Mouse (Mus musculus): ENCODE data around the gene Cog5. TPM values are rescaled to one million over a fixed set of nuclear protein-coding genes. Genes with fewer than 3 reads are reported as not detected.
"Not testable (repeated sequence)": the region's sequence is repeated elsewhere in the genome, so short reads cannot be mapped to it uniquely, and the experiment has no call there.

The Cog5 gene
- polyA plus RNA-seq (2014; fragmentation: Nextera tagmentation; extraction: Ambion mirVana), result 34.3 and 38.0 TPM in 2 replicates

DNA sequence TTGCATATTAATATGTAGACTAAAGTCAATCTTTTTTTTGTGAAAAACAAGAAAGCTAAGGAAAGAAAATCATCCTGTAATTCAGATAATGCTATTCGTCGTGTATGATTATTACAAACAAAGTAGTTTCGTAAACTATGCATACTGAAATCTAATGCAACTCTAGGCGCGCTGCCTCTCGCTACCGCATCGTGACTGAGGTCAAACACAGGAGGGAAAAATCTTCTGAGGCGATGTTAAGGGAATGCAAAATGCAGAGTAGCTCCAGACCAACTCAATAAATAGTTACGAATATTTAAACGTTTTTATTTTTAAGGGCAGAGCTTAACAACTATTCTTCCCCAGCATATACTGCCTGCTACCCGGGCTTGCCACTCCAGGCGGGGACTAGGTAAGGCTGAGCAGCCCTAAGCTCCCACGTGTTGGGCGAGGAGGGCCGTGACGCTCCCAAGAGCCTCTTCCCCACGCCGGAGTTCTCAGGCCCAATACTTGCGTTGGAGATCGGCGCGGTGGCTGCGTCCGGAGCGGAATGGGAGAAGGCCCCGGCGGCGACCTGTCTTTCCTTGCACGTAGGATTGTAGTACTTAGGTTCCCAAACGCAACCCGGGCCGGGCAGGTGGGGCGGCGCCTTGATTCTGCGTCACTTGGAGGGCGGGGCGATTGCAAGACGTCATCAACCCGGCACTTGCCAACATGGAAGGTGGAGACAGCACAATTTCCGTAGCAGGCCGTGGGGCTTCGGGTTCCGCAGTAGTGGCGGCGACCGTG lies at the start of gene Cog5, which contains the start of gene Dus4l:
Gene Cog5 (plus strand): TSS at position 673 of the 768 bp plus-strand sequence.
Gene Dus4l (minus strand): TSS at position 630 of the 768 bp plus-strand sequence.
- no peaks in the 10 kb centered on the region for H3K27me3 ChIP-seq (ENCODE audit: control insufficient read depth, insufficient read depth, low read length)
- H3K36me3 ChIP-seq (replicated peaks; ENCODE audit: control insufficient read depth, insufficient read depth), result no peaks in the 10 kb centered on the region
- H3K4me1 ChIP-seq (replicated peaks; ENCODE audit: control insufficient read depth, insufficient read depth, low read length), result peaks cover 9% of the 10 kb centered on the region
- peak within 1 kb of the TSS; percentile 80 for H3K27ac ChIP-seq
- peak within 1 kb of the TSS; percentile 81 for H3K4me2 ChIP-seq (replicated peaks)
- ATAC-seq (ENCODE audit: low FRiP score), result peak; percentile 98
- peak; percentile 95 for DNase-seq (ENCODE audit: low spot score)
- H3K9me3 ChIP-seq (ENCODE audit: control insufficient read depth, low read length), result no peaks in the 10 kb centered on the region
- H3K9ac ChIP-seq, result peak within 1 kb of the TSS; percentile 79
- H3K4me3 ChIP-seq (replicated peaks; ENCODE audit: low read length), result peak within 1 kb of the TSS; percentile 94
- WGBS, result under 1% methylated on average over 47 of the region's 47 CpGs

DNA sequence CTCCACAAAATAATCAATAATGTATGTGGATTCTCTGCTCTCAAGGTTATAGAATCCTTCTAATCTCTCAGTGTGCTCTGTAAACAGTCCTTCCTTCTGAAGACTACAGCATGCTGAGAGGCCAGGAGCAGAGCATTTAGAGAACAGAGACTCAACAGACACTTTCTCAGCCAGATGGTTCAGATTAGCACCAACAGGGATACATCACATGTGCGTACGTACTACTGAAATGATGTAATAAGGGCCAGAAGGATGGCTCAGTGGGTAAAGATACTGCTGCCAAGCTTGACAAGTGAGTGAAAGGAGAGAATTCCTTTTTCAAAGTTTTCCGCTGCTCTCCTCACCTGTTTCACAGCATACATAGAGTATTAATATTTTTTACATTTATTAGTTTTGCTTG lies 49.8 kb upstream of the Cog5 start:
- WGBS, result 82% methylated on average over 3 of the region's 3 CpGs
- ATAC-seq (ENCODE audit: low FRiP score) (no peak), DNase-seq (ENCODE audit: low spot score) (no peak)

GRCm38 (mm10) chr12:31608138-31608537 lies 46.5 kb upstream of the Cog5 start:
- Histone ChIP-seq H3K9me3 (ENCODE audit: control insufficient read depth, low read length) (no peaks in the 10 kb centered on the region), H3K27me3 (ENCODE audit: control insufficient read depth, insufficient read depth, low read length) (no peaks in the 10 kb centered on the region), H3K27ac (no peak overlapping the region), H3K4me1 (replicated peaks; ENCODE audit: control insufficient read depth, insufficient read depth, low read length) (no peaks in the 10 kb centered on the region), H3K9ac (no peak overlapping the region), H3K4me2 (replicated peaks) (no peak overlapping the region), H3K36me3 (replicated peaks; ENCODE audit: control insufficient read depth, insufficient read depth) (no peaks in the 10 kb centered on the region), H3K4me3 (replicated peaks; ENCODE audit: low read length) (no peak overlapping the region)
- no peak for DNase-seq (ENCODE audit: low spot score)
- ATAC-seq (ENCODE audit: low FRiP score), result no peak
- WGBS, result 12% methylated on average over 3 of the region's 3 CpGs

More for the DNA sequence above, 49.8 kb upstream of the Cog5 start:
- H3K27ac ChIP-seq, result no peak overlapping the region
- no peak overlapping the region for H3K4me2 ChIP-seq (replicated peaks)
- no peaks in the 10 kb centered on the region for H3K9me3 ChIP-seq (ENCODE audit: control insufficient read depth, low read length)
- no peak overlapping the region for H3K9ac ChIP-seq
- H3K4me1 ChIP-seq (replicated peaks; ENCODE audit: control insufficient read depth, insufficient read depth, low read length), result no peaks in the 10 kb centered on the region
- no peak overlapping the region for H3K4me3 ChIP-seq (replicated peaks; ENCODE audit: low read length)
- H3K27me3 ChIP-seq (ENCODE audit: control insufficient read depth, insufficient read depth, low read length), result no peaks in the 10 kb centered on the region
- no peaks in the 10 kb centered on the region for H3K36me3 ChIP-seq (replicated peaks; ENCODE audit: control insufficient read depth, insufficient read depth)

DNA sequence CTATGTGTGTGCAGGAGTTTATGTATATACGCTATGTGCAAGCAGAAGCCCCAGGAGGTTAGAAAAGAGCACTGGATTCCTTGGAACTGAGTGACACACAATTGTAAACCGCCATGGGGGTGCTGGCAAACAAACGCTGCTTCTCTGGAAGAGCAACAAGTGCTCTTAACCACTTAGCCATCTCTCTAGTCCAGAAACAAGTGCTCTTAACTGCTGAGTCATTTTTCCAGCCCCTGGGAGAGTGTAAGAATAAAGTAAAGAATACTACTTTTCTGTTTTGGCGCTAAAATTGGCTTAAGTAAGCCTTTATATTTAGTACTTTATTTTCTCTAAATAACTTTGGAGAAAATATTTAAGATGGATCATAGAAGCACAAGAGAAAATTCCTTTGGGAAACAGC lies 41.3 kb upstream of the Cog5 start:
- DNase-seq (ENCODE audit: low spot score) (no peak), ATAC-seq (ENCODE audit: low FRiP score) (no peak)
- no peaks in the 10 kb centered on the region for H3K4me1 ChIP-seq (replicated peaks; ENCODE audit: control insufficient read depth, insufficient read depth, low read length)
- 0 out of 2 replicates have a peak, but pooled peaks cover 3% of the 10 kb centered on the region for H3K9me3 ChIP-seq (ENCODE audit: control insufficient read depth, low read length)
- no peaks in the 10 kb centered on the region for H3K27me3 ChIP-seq (ENCODE audit: control insufficient read depth, insufficient read depth, low read length)
- H3K27ac ChIP-seq, result no peak overlapping the region
- H3K4me2 ChIP-seq (replicated peaks), result no peak overlapping the region
- 55% methylated on average over 4 of the region's 4 CpGs for WGBS
- H3K36me3 ChIP-seq (replicated peaks; ENCODE audit: control insufficient read depth, insufficient read depth), result peaks cover 4% of the 10 kb centered on the region; the same call in 1 of the 2 replicates
- H3K4me3 ChIP-seq (replicated peaks; ENCODE audit: low read length), result no peak overlapping the region
- no peak overlapping the region for H3K9ac ChIP-seq

DNA sequence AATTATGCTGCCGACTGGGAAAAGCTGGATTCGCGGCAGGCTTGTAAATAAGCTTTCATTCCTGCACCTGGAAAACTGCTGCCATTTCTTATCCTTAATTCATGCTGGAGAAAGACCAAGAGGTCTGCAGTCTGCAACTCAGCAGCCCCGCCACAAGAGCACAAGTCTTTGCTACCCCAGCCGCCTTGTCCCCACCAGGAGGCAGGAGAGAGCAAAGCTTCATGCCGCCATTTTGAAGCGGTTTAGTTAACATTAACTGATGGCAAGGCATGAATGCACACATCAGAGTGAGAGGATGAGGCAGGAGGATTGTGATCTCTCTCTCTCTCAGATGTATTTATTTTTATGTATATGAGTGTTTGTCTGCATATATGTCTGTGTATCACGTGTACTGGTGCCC lies 34.6 kb upstream of the Cog5 start:
- Histone ChIP-seq H3K27ac (no peak overlapping the region), H3K4me1 (replicated peaks; ENCODE audit: control insufficient read depth, insufficient read depth, low read length) (no peaks in the 10 kb centered on the region), H3K9ac (no peak overlapping the region), H3K27me3 (ENCODE audit: control insufficient read depth, insufficient read depth, low read length) (no peaks in the 10 kb centered on the region), H3K4me2 (replicated peaks) (no peak overlapping the region), H3K9me3 (ENCODE audit: control insufficient read depth, low read length) (0 out of 2 replicates have a peak, but pooled peaks cover 3% of the 10 kb centered on the region), H3K4me3 (replicated peaks; ENCODE audit: low read length) (no peak overlapping the region), H3K36me3 (replicated peaks; ENCODE audit: control insufficient read depth, insufficient read depth) (peaks cover 8% of the 10 kb centered on the region; the same call in 1 of the 2 replicates)
- 90% methylated on average over 8 of the region's 8 CpGs for WGBS
- ATAC-seq (ENCODE audit: low FRiP score) (no peak), DNase-seq (ENCODE audit: low spot score) (no peak)

GRCm38 (mm10) chr12:31625016-31625415 lies 29.7 kb upstream of the Cog5 start:
- Histone ChIP-seq H3K4me1 (replicated peaks; ENCODE audit: control insufficient read depth, insufficient read depth, low read length) (no peaks in the 10 kb centered on the region), H3K9ac (no peak overlapping the region), H3K9me3 (ENCODE audit: control insufficient read depth, low read length) (no peaks in the 10 kb centered on the region), H3K27me3 (ENCODE audit: control insufficient read depth, insufficient read depth, low read length) (no peaks in the 10 kb centered on the region), H3K27ac (no peak overlapping the region), H3K4me3 (replicated peaks; ENCODE audit: low read length) (no peak overlapping the region), H3K4me2 (replicated peaks) (no peak overlapping the region), H3K36me3 (replicated peaks; ENCODE audit: control insufficient read depth, insufficient read depth) (peaks cover 17% of the 10 kb centered on the region)
- DNase-seq (ENCODE audit: low spot score), result no peak
- WGBS, result 96% methylated on average over 1 of the region's 1 CpGs
- no peak for ATAC-seq (ENCODE audit: low FRiP score)

- not testable (repeated sequence) for DNase-seq (ENCODE audit: low spot score); H3K27me3 ChIP-seq (ENCODE audit: control insufficient read depth, insufficient read depth, low read length); H3K9me3 ChIP-seq (ENCODE audit: control insufficient read depth, low read length); H3K27ac ChIP-seq; ATAC-seq (ENCODE audit: low FRiP score); H3K4me2 ChIP-seq (replicated peaks); H3K4me3 ChIP-seq (replicated peaks; ENCODE audit: low read length); H3K4me1 ChIP-seq (replicated peaks; ENCODE audit: control insufficient read depth, insufficient read depth, low read length); H3K9ac ChIP-seq
- 93% methylated on average over 9 of the region's 9 CpGs for WGBS
- H3K36me3 ChIP-seq (replicated peaks; ENCODE audit: control insufficient read depth, insufficient read depth), result peaks cover 19% of the 10 kb centered on the region
Observed at GRCm38 (mm10) chr12:31628396-31628795, 26.3 kb upstream of the Cog5 start.

DNA sequence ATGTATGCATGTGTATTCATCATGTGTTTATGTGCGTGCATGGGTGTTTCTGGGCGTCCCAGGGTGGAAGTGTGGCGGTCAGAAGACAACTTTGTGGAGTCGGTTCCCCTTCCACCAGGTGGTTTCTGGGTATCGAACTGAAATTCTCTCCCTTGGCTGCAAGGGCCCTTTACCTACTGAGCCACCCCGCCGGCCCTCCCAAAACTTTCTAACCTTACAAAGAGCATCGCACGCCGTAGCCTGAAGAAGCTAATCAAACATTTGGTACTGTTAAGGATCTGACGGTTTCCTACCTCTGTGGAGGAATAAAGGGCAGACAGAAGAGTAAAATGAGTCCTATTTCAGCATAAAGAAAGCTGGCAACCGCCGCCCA lies 20.7 kb upstream of the Cog5 start:
- Histone ChIP-seq H3K4me1 (replicated peaks; ENCODE audit: control insufficient read depth, insufficient read depth, low read length) (peaks cover 9% of the 10 kb centered on the region), H3K27me3 (ENCODE audit: control insufficient read depth, insufficient read depth, low read length) (no peaks in the 10 kb centered on the region), H3K36me3 (replicated peaks; ENCODE audit: control insufficient read depth, insufficient read depth) (0 out of 2 replicates have a peak, but pooled peaks cover 4% of the 10 kb centered on the region), H3K4me3 (replicated peaks; ENCODE audit: low read length) (peak overlapping the region; percentile 66), H3K27ac (no peak overlapping the region; the same call in 1 of the 2 replicates), H3K4me2 (replicated peaks) (peak overlapping the region; percentile 75), H3K9me3 (ENCODE audit: control insufficient read depth, low read length) (no peaks in the 10 kb centered on the region), H3K9ac (peak overlapping the region; percentile 79)
- DNase-seq (ENCODE audit: low spot score), result peak; percentile 44
- ATAC-seq (ENCODE audit: low FRiP score), result peak; percentile 31
- 9% methylated on average over 13 of the region's 13 CpGs for WGBS

- WGBS, result 4% methylated on average over 71 of the region's 73 CpGs
- H3K27ac ChIP-seq, result peak within 1 kb of the TSS; percentile 14
- peak; percentile 78 for DNase-seq (ENCODE audit: low spot score)
- H3K36me3 ChIP-seq (replicated peaks; ENCODE audit: control insufficient read depth, insufficient read depth), result 0 out of 2 replicates have a peak, but pooled peaks cover 4% of the 10 kb centered on the region
- H3K27me3 ChIP-seq (ENCODE audit: control insufficient read depth, insufficient read depth, low read length), result no peaks in the 10 kb centered on the region
- ATAC-seq (ENCODE audit: low FRiP score), result peak; percentile 86
- H3K9ac ChIP-seq, result peak within 1 kb of the TSS; percentile 79
- no peaks in the 10 kb centered on the region for H3K9me3 ChIP-seq (ENCODE audit: control insufficient read depth, low read length)
- peak within 1 kb of the TSS; percentile 75 for H3K4me2 ChIP-seq (replicated peaks)
- H3K4me1 ChIP-seq (replicated peaks; ENCODE audit: control insufficient read depth, insufficient read depth, low read length), result peaks cover 9% of the 10 kb centered on the region
- H3K4me3 ChIP-seq (replicated peaks; ENCODE audit: low read length), result peak within 1 kb of the TSS; percentile 66
Observed at GRCm38 (mm10) chr12:31634343-31635239, 20.1 kb upstream of the Cog5 start, which contains the start of gene Bcap29. Gene Bcap29, minus strand, starts transcription at chr12:31634658.

Measured in hindbrain, embryonic 14.5 days (tissue).